Mouse (Mus musculus) ovary, postnatal 14 days (tissue): ENCODE measurements around the gene Il31ra.

Experiments
- DNase-seq: peaks from one replicate; pipeline ENCODE4 v3.0.0; 2022; ENCODE audit warnings: low spot score

Il31ra gene

DNA sequence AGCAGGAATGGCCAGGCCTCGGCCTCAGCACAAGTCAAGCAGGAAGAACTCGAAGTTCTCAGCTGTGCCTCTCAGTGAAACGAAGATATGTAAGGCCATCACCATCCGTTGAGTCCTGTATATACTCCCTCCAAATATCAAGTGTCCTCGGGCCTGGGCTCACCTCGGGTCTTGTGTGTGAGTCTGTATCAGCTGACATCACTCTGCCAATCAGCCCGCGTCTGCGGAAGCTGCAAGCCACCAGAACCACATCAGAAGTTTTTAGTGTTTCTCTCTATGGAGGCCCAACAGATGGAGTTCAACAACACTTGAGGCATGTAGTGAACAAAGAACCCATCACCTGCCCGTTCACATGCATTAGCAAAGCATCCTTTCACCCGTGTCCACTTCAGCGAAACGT, 86.5 kb downstream of the Il31ra start:
- DNase-seq, result no peak

DNA sequence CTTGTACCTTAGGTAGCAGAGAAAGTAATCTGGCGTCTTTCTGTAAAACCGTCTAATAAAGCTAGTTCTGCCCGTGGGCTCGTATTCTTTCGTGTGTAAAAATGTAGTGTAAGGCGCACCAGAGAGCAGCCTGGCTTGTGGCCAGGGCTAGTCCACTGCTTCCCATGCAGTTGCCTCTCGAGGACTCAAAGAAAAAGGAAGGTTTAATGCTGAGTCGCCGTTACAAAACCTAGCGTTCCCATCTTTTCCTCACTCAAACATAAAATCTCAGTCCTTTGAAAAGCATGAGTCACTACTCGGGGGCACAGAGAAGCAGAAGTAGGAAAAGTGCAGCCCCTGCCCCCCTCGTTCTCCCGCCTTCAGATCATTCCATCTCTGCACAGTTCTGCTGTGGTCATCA, 87.4 kb downstream of the Il31ra start:
- no peak for DNase-seq

DNA sequence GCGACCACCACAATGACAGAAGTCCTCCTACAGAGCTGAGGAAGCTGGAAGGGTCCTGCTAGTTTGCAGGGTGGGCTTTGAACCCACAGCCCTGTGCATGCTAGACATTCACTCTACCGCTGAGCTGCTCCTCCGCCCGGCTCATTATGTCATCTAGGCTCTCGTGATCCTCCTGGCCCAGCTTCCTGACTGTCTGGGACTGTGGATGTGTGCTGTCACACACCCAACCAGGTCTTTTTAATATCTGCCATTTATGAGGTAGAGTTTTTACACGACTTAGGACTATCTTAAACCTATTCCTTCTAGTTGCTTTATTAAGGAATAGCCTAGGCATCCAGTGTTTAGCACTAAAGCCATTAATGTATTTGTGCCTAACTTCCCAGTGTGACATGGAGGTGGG, 88.7 kb downstream of the Il31ra start:
- no peak for DNase-seq

DNA sequence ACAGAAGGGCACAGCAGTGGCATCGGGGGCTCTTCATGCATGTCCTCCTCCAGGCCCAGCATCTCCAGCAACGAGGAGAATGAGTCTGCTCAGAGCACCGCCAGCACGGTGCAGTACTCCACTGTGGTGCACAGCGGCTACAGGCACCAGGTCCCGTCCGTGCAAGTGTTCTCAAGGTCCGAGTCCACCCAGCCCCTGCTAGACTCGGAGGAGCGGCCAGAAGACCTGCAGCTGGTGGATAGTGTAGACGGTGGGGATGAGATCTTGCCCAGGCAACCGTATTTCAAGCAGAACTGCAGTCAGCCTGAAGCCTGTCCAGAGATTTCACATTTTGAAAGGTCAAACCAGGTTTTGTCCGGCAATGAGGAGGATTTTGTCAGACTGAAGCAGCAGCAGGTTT, 90.3 kb downstream of the Il31ra start:
- no peak for DNase-seq

DNA sequence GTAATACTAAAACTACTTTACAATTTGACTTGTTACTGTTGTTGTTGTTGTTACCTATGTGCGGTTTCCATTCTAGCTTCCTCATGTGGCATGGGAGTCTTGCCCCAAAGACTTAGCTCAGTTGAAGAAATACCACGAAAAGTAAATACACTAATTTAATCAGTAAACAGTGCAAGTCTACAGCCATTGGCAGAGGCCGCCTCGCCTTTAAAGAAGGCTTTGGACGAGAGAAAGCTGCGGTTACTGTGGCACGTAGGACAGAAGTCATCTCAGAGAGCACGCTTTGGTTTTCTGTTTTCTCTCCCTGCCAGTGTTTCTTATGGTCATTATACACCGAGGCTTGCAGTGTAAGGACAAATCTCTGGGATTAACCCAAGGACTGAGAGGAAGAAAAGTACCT, 93.7 kb downstream of the Il31ra start:
- no peak for DNase-seq

DNA sequence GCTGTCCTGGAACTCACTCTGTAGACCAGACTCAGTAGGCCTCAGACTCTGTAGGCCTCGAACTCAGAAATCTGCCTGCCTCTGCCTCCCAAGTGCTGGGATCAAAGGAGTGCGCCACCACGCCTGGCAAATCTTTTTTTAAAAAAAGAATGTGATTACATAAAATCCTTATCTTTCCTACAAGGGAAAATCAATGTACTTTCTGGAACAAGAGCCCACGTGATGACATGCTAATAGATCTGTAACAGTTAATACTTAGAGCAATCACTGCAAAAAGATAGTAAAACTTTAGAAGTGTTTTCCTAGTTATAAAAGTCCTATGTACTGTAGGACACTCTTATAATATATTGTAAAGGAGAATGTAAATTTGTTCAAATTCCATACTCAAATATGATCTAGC, 94.1 kb downstream of the Il31ra start:
- DNase-seq, result no peak

DNA sequence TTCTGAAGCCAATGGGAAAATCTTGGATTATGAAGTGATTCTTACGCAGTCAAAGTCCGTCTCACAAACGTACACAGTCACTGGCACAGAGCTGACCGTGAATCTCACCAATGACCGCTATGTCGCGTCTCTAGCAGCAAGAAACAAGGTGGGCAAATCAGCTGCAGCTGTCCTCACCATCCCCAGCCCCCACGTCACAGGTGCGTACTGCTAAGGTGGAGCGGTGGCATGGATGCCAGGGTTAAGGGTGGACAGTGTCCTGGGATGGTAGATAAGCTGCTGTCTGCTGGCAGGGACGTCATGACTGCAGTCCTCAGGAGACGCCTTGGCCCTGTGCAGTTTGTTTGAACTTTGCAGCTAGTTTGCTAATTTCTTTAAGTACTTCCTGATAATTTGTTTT, 99.6 kb downstream of the Il31ra start:
- no peak for DNase-seq

DNA sequence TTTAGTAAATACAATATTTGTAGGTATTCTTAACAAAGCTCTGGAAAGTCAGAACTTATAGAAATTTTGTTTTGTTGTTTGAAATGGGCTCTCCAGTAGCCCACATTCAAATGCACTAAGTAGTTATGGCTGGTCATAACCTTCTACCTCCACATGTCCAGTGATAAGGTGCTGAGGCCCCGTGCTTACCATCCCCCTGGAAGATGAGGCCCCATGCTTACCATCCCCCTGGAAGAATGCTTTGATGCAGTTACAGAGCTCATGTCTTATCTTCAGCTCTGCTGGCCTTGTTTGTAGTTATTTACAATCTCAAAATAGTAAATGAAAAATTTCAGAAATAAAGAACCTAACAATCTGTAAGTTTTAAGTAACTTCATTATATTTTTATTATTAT, 101.9 kb downstream of the Il31ra start:
- no peak for DNase-seq

DNA sequence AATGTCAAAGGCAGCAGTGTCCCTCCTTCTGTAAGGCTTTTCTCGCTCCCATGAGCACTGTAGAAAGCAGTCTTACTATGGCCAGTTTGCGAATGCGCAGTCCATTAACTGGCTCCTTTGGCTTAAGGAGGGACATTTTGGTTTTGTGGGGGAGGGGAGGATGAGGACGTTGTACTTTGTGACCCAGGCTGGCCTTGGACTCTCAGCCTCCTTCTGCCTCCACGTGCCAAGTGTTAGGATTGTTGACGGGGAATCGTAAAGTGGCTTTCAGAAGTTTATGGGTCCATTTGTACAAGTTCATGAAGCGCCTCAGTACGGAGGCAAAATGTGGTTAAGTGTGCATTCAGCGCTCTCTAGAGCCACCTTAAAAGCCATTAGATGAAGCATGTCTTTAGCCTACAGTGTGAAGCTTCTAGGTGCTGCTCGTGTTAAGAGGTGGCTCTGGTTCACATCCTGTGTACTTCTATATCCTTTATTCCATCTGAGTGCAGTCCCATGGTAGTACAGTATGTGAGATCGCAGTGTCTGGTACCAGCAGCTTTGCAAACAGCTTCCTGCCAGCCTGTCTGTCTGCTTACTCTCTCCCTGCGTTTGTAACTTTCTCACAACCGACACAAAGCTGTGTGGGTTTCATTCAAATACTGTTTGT, 102.4 kb downstream of the Il31ra start:
- no peak for DNase-seq

DNA sequence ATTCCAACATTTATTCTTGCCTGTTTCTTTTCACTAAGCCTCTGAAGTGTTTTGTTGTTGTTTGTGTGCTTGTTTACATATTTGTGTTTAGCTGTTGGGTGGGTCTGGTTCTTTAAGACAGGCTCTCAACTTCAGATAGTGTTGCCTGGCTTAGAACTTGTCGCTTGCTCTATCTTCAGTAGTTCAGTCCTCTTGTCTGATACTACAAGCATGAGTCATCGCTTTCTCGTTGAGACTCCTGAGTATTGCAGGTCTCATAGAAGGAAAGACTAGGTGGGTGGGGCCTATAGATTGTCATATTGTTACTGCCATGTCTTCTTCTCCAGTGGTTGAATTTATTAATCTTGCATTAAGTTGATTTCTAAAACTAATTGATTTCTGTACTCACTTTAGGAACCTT, 104.1 kb downstream of the Il31ra start:
- no peak for DNase-seq

DNA sequence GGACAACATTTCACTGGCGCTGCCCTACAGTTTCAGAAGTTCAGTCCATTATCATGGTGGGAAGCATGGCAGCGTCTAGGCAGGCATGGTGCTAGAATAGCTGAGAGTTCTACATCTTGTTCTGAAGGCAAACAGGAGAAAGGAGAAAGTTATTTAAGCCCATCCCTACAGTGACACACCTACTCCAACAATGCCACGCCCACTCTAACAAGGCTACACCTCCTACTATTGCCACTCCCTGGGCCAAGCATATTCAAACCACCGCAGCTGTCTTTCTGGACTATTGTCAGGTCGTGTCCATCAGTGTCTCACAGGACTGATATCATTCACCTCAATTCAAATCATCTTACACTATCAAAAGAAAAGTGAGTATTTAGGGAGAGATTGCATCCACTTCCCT, 107.5 kb downstream of the Il31ra start:
- DNase-seq, result no peak

DNA sequence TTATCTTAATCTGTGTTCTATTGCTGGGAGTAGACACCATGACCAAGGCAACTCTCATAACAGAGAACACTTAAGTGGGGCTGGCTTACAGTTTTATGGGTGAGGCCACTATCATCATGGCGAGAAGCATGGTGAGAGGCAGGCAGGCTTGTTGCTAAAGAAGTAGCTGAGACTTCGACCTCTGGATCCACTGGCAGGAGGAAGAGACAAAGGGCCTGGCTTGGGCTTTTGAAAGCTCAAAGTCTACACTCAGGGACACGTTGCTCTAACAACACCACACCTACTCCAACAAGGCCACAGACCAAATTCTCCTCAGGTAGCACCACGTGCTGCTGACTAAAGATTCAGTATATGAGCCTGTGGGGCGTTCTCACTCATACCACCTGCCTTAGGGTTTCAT, 107.9 kb downstream of the Il31ra start:
- no peak for DNase-seq

DNA sequence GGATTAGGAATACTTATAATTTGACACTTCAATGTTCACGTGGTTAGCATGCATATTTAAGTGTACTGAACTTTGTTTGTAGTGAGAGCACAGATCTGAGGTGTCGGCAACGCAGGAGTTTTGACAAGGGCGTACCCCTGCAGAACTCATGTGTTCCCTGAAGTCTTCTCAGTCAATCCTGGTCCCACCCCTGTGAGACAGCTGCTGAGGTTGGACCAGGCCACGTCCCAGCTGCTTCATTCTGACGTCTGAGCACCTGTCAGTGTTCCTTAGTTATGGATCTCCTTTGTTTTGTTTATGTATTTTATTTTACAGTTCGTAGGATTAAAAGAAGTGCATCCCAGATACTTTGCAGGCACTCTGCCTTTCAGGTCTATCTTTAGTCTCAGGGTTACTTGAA, 111.1 kb downstream of the Il31ra start:
- DNase-seq, result no peak

DNA sequence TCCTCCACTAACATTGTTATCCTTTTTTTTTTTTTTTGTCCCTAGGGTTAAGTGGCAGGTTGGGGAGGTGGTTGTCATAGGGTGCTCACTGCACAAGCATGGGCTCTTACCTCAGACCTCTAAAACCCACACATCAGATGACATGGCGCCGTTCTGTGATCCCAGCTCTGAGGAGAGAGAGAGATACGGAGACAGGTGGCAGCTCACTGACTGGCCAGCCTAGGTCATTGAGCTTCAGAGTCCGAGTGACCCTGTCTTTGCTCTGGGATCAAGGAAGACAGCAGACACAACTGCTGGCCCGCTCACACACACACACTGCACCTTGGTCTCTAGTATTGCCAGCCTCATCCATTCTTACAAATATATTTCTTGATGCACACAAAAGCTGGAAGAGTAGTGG, 111.6 kb downstream of the Il31ra start:
- no peak for DNase-seq

DNA sequence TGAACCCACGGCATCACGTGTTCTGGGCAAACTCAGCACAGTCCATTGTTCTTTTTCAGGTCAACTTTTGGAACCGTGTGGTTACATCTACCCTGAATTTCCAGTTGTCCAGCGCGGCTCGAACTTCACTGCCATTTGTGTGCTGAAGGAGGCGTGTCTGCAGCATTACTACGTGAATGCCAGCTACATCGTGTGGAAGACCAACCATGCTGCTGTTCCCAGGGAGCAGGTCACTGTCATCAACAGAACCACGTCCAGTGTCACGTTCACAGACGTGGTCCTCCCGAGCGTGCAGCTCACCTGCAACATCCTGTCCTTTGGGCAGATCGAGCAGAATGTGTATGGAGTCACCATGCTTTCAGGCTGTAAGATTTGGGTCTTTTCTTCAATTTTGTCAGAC, 114.2 kb downstream of the Il31ra start:
- DNase-seq, result no peak

DNA sequence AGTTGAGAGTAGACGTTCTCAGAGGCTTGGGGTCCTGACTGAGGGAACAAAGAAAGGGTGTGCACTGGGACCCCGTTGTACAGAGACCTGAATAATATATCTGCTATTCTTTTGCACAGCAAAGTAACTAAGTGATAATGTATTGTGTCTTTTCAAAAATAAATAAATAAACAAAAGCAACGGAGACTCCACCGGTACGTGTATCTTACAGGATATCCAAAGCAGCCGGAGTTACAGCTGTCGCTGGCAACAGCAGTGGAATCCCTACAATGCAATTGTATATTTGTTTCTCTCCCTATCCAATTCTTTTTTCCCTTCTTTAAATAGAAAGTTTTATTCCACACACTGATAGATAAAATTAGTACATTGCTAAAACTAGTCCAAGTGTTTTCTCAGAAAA, 115.1 kb downstream of the Il31ra start:
- no peak for DNase-seq

DNA sequence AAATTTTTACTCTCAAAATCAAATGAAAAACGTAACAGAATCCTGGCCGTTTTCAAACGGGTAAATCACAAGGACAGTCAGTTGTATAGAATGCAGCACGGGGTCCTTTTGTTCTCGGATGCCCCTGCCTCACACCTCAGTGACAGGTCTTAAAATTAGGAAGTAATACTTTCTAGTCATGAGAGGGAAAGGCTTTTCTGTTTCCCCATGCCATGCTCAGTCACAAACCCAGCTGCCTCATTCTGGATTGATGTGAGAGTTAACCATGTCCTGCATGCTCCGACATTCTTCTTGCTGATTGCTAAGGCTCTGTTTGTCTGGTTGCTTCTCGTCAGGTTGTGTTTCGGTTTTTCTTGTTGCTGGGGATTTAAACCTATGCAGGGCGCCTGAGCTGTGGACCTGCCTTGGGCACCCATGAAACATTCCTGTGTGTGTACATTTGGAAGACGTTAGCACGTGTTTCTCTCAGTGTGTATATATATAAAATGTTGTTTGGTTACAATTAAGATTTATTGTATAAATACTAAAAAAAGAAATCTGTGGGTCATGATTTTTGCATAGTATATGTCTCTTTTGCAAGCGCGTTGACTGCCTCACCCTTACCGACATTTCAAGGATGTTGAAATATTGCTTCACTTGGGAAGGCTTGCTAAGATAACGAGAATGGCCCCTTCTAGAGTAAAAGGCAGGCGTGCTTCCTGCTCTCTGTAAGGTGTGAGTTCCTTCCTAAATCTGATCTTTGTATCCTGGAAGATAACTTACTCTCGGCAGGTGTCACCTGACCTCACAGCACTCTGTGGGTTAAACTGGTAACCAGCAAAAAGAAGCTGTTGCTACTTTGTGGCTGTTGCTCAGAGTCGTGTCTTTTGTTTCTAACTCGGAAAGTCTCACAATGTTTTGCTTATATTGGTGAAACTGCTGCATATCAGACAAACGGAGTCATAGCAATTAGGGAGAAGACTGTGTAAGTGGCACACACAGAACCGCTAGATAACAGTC, 120.1 kb downstream of the Il31ra start:
- no peak for DNase-seq

DNA sequence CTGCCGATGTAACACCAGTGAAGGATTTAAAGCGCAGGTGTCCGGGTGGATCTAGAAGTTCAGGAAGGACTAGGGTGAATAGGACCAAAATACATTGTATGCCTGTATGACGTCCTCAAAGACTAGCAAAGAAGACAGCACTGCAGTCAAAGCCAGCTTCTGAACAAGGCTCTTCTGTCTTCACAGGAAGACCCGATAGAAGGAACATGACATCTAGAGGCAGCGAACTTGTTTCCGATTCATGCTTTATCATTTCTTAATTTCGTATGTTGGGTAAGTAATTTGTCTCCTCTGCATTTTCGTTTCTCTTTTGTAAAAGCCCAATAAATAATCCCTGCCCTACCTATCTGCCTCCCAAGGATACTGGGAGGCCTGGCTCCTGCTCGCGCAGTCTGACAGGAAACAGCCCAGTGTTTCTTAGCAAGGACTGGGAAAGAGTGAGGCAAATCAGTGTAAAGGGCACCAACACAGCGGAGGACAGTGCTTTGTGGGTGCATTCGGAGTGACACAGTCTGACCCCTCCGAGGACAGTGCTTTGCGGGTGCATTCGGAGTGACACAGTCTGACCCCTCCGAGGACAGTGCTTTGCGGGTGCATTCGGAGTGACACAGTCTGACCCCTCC, 121.6 kb downstream of the Il31ra start:
- DNase-seq, result no peak

DNA sequence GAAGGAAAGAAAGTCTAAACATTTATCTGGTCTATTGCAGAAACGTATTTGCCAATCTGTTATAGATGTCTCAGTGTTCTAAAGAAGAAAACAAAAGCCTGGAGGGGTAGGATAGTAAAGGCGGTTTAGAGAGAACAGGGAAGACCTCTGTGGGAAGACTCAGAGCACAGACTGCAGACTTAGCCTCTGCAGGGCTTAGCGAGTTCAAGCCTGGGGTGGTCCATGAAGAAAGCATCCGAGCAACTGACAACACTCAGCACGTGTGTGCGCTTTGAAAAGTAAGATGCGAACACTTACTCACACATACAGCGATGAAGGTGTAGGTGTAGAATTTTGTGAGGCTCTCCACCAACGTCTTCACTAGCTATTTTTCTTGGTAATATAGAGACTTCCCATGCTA, 123.0 kb downstream of the Il31ra start:
- no peak for DNase-seq
